Mouse (Mus musculus) heart, adult 10 weeks (tissue): Measurements from ENCODE around the gene Grem2. TPM values are rescaled to one million over a fixed set of nuclear protein-coding genes. Genes with fewer than 3 reads are reported as not detected.

ENCODE experiments used
- polyA plus RNA-seq: library from polyadenylated mRNA; stranded (reverse); fragments of 350-450 nt; fragmentation: Illumina TruSeq; extraction: RNeasy Lipid Tissue Mini Kit (QIAGEN cat#74804); gene quantifications from one replicate; pipeline ENCODE4 v1.2.3, GENCODE M21; 2014; ENCODE audit warnings: low read depth, low replicate concordance

Gene Grem2
- polyA plus RNA-seq: not detected

GRCm38 (mm10) chr1:174921298-174921955, at the start of gene Grem2:
Gene Grem2 (minus strand): TSS chr1:174921819.

